ENCODE assay signal across 23 mouse cellular contexts in genomic region chr5:118136391-118136790, GRCm38 (mm10). TPM values are rescaled to one million over a fixed set of nuclear protein-coding genes. Genes with fewer than 3 reads are reported as not detected.
DNase-seq lines count a peak whose midpoint lies in the region; ATAC-seq and TF ChIP-seq lines count a peak whose summit lies in the region.
"Had no signal": no experiment of that assay in that cellular context is flagged by ENCODE, and none has a peak within 500 bp of the region (broad histone marks: within the 10 kb centered on the region; RNA-seq: fewer than 3 reads in every experiment).

No protein-coding gene starts in this region.

- no peak overlapping the region for H3K4me3 ChIP-seq in limb, embryonic 11.5 days (ENCODE audit: low read depth, low read length)
- H3K4me3 ChIP-seq in limb, embryonic 10.5 days: no peak overlapping the region
- no peak overlapping the region for H3K4me3 ChIP-seq in neural tube, embryonic 13.5 days
- H3K4me3 ChIP-seq in limb, embryonic 14.5 days (replicated peaks; ENCODE audit: low read length): no peak overlapping the region
- H3K4me3 ChIP-seq: embryonic facial prominence, embryonic 12.5 days; embryonic facial prominence, embryonic 15.5 days; gastrocnemius, adult 2 months had no signal

- TF ChIP-seq POLR2A in limb, embryonic 14.5 days (IDR thresholded peaks at IDR 0.05; ENCODE audit: borderline replicate concordance, extremely low read depth, insufficient read depth, insufficient read length): no peak

- 67% methylated on average over 5 of the region's 5 CpGs for WGBS in limb, embryonic 11.5 days
- WGBS in limb, embryonic 10.5 days: 84% methylated on average over 5 of the region's 5 CpGs
- 68% methylated on average over 5 of the region's 5 CpGs for WGBS in neural tube, embryonic 13.5 days
- 40% methylated on average over 5 of the region's 5 CpGs for WGBS in limb, embryonic 14.5 days

- no peaks in the 10 kb centered on the region for H3K9me3 ChIP-seq in limb, embryonic 11.5 days (ENCODE audit: control insufficient read depth, low read length)
- H3K9me3 ChIP-seq in limb, embryonic 10.5 days (replicated peaks): no peaks in the 10 kb centered on the region
- H3K9me3 ChIP-seq in neural tube, embryonic 13.5 days: no peaks in the 10 kb centered on the region
- no peaks in the 10 kb centered on the region for H3K9me3 ChIP-seq in limb, embryonic 14.5 days (ENCODE audit: control insufficient read depth, low read length)
- H3K9me3 ChIP-seq: embryonic facial prominence, embryonic 12.5 days; embryonic facial prominence, embryonic 15.5 days had no signal

- no peaks in the 10 kb centered on the region for H3K27me3 ChIP-seq in limb, embryonic 11.5 days (ENCODE audit: control insufficient read depth, insufficient read depth, low read length)
- no peaks in the 10 kb centered on the region for H3K27me3 ChIP-seq in limb, embryonic 10.5 days (ENCODE audit: low read depth, poor library complexity, severe bottlenecking)
- no peaks in the 10 kb centered on the region for H3K27me3 ChIP-seq in neural tube, embryonic 13.5 days
- H3K27me3 ChIP-seq in limb, embryonic 14.5 days (ENCODE audit: control insufficient read depth, insufficient read depth, low read length): no peaks in the 10 kb centered on the region
- H3K27me3 ChIP-seq: embryonic facial prominence, embryonic 12.5 days; embryonic facial prominence, embryonic 15.5 days had no signal

- H3K36me3 ChIP-seq in limb, embryonic 11.5 days (ENCODE audit: control insufficient read depth, insufficient read depth, low read length): no peaks in the 10 kb centered on the region; the same call in 1 of the 2 replicates
- peaks cover 81% of the 10 kb centered on the region for H3K36me3 ChIP-seq in limb, embryonic 10.5 days
- peaks cover 49% of the 10 kb centered on the region for H3K36me3 ChIP-seq in neural tube, embryonic 13.5 days
- peaks cover 22% of the 10 kb centered on the region for H3K36me3 ChIP-seq in limb, embryonic 14.5 days (ENCODE audit: control insufficient read depth, insufficient read depth, low read length)

- H3K4me1 ChIP-seq in limb, embryonic 11.5 days (ENCODE audit: control insufficient read depth, insufficient read depth, low read length): 0 out of 2 replicates have a peak, but pooled peaks cover 2% of the 10 kb centered on the region
- H3K4me1 ChIP-seq in limb, embryonic 10.5 days: peaks cover 12% of the 10 kb centered on the region; the same call in 1 of the 2 replicates
- H3K4me1 ChIP-seq in neural tube, embryonic 13.5 days (replicated peaks): peaks cover 27% of the 10 kb centered on the region
- peaks cover 20% of the 10 kb centered on the region for H3K4me1 ChIP-seq in limb, embryonic 14.5 days (ENCODE audit: control insufficient read depth, insufficient read depth, low read length)
- H3K4me1 ChIP-seq: embryonic facial prominence, embryonic 12.5 days had no signal

- H3K9ac ChIP-seq in limb, embryonic 11.5 days (ENCODE audit: low read length): no peak overlapping the region
- H3K9ac ChIP-seq in neural tube, embryonic 13.5 days: peak overlapping the region; percentile 0; the same call in 1 of the 2 replicates
- no peak overlapping the region for H3K9ac ChIP-seq in limb, embryonic 14.5 days (ENCODE audit: low read depth, low read length, severe bottlenecking)
- H3K9ac ChIP-seq: embryonic facial prominence, embryonic 12.5 days; embryonic facial prominence, embryonic 15.5 days; forebrain, postnatal 0 days; hindbrain, embryonic 14.5 days had no signal

- ATAC-seq in limb, embryonic 11.5 days (ENCODE audit: insufficient number of reproducible peaks, low FRiP score, low TSS enrichment, low read depth): no peak
- 0 out of 2 replicates have a peak, but pooled peaks have one; percentile 45 for ATAC-seq in neural tube, embryonic 13.5 days (ENCODE audit: low read depth)
- peak; percentile 59 for ATAC-seq in limb, embryonic 14.5 days (ENCODE audit: low FRiP score, low read depth)
- ATAC-seq: CD4-positive, CD25-positive, alpha-beta regulatory T cell, adult 4 months; forebrain, embryonic 14.5 days; forebrain, postnatal 0 days had no signal

- H3K27ac ChIP-seq in limb, embryonic 11.5 days (replicated peaks; ENCODE audit: low read depth, low read length): 0 out of 2 replicates have a peak overlapping the region, but pooled peaks have one; percentile 10
- no peak overlapping the region for H3K27ac ChIP-seq in limb, embryonic 10.5 days
- H3K27ac ChIP-seq in neural tube, embryonic 13.5 days (replicated peaks): peak overlapping the region; percentile 63
- 0 out of 2 replicates have a peak overlapping the region, but pooled peaks have one; percentile 30 for H3K27ac ChIP-seq in limb, embryonic 14.5 days (replicated peaks; ENCODE audit: low read depth, low read length)
- H3K27ac ChIP-seq: embryonic facial prominence, embryonic 12.5 days; embryonic facial prominence, embryonic 15.5 days; gastrocnemius, adult 2 months; hindbrain, embryonic 14.5 days had no signal

- H3K4me2 ChIP-seq in limb, embryonic 11.5 days (ENCODE audit: low read depth, severe bottlenecking): no peak overlapping the region
- no peak overlapping the region for H3K4me2 ChIP-seq in neural tube, embryonic 13.5 days
- H3K4me2 ChIP-seq in limb, embryonic 14.5 days (replicated peaks; ENCODE audit: low read depth, low read length, severe bottlenecking): no peak overlapping the region
- H3K4me2 ChIP-seq: embryonic facial prominence, embryonic 12.5 days; embryonic facial prominence, embryonic 15.5 days; heart, embryonic 11.5 days; hindbrain, embryonic 14.5 days had no signal

- DNase-seq in limb, embryonic 11.5 days (ENCODE audit: low spot score): no peak
- no peak for DNase-seq in limb, embryonic 10.5 days (ENCODE audit: low spot score)
- no peak for DNase-seq in neural tube, embryonic 10.5 days (ENCODE audit: extremely low spot score, low spot score)
- DNase-seq in limb, embryonic 14.5 days (ENCODE audit: low spot score): peak; percentile 54
- no peak for DNase-seq in thymus, postnatal 10 days (ENCODE audit: low spot score in 2 of 2)
- DNase-seq: adrenal gland, adult 2 months; adrenal gland, postnatal 14 days; cerebellum, adult 11 months; cerebellum, adult 2 months; cerebellum, adult 9-11 months; cerebellum, postnatal 25 days; forebrain, postnatal 0 days; gastrocnemius, adult 2 months; gastrocnemius, postnatal 14 days; heart, adult 11 months had no signal

RNA-seq across cellular contexts. Expression of gene Fbxw8, which starts 18.9 kb away (rescaled TPM):
- polyA plus RNA-seq in limb, embryonic 11.5 days (2014; fragmentation: Nextera tagmentation; extraction: Ambion mirVana): 23.9 and 26.3 TPM in 2 replicates
- polyA plus RNA-seq in limb, embryonic 10.5 days (2016; fragmentation: Nextera tagmentation; extraction: Ambion mirVana): 36.8 and 37.9 TPM in 2 replicates
- 25.1 and 25.5 TPM in 2 replicates for polyA plus RNA-seq in neural tube, embryonic 13.5 days (2015; fragmentation: Nextera tagmentation; extraction: Ambion mirVana)
- 55.2 and 65.3 TPM in 2 replicates for polyA plus RNA-seq in limb, embryonic 14.5 days (2012; rRNA removed)
- polyA plus RNA-seq in limb, embryonic 14.5 days (2014; fragmentation: Nextera tagmentation; extraction: Ambion mirVana): 27.9 and 30.4 TPM in 2 replicates

RNA-seq across cellular contexts. Expression of gene Hrk, which starts 28.1 kb away (rescaled TPM):
- polyA plus RNA-seq in limb, embryonic 11.5 days (2014; fragmentation: Nextera tagmentation; extraction: Ambion mirVana): 0.06 TPM in 1 of 2 replicates, not detected in the other
- 0.03 TPM in 2 replicates for polyA plus RNA-seq in limb, embryonic 10.5 days (2016; fragmentation: Nextera tagmentation; extraction: Ambion mirVana)
- 3.3 and 3.4 TPM in 2 replicates for polyA plus RNA-seq in neural tube, embryonic 13.5 days (2015; fragmentation: Nextera tagmentation; extraction: Ambion mirVana)
- 0.11 and 0.18 TPM in 2 replicates for polyA plus RNA-seq in limb, embryonic 14.5 days (2012; rRNA removed)
- polyA plus RNA-seq in limb, embryonic 14.5 days (2014; fragmentation: Nextera tagmentation; extraction: Ambion mirVana): 0.06 and 0.11 TPM in 2 replicates
- polyA plus RNA-seq: adrenal gland, adult 2 months; C2C12; CD4-positive, CD25-positive, alpha-beta regulatory T cell, adult 4 months; heart, embryonic 11.5 days had no signal
